Mouse (Mus musculus): Measurements from ENCODE around the gene Hddc2. TPM values are rescaled to one million over a fixed set of nuclear protein-coding genes. Genes with fewer than 3 reads are reported as not detected.

Gene Hddc2
- total RNA-seq, 1 experiment: 35.4 TPM

DNA sequence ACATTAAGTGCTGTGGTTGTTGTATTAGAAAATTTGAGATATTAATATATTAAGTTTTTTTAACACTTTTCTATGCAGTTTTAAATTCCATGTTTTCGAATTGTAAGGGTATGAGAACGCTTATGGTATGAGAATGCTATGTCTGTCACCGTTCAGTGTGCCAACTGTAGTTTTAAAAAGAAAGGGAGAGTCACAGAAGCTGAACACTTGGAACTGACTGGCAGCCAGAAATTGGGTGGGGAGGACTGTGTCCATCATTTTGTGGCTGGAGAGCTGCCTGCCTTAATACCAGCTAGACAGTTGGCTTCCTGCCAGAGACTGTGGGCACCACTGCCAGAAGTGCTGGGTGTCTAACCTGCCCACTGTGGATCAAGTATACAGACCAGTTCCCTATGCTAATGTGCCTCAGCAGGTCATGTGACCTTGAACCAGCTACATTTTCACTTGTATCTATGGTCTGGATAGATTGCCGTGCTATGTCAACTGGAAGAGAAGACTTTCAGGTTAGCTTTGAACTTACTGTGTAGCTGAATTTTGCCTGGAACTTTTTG, 18.1 kb downstream of the Hddc2 start:
- no peak for DNase-seq (ENCODE audit: low read depth, low spot score)
- in situ Hi-C loops (cut with MboI; ENCODE audit: low sequenced_read_pairs in 2 of 2, unreplicated experiment in 2 of 2): no loop called here
- Histone ChIP-seq H3K27ac (ENCODE audit: insufficient read depth, low read depth, low read length, poor library complexity, severe bottlenecking) (no peak overlapping the region), H3K4me1 (ENCODE audit: control insufficient read depth in 2 of 2, insufficient read depth in 2 of 2, low read length in 2 of 2, poor library complexity in 1 of 2) (no peaks in the 10 kb centered on the region), H3K9me3 (ENCODE audit: control insufficient read depth, insufficient read depth, low read depth, low read length) (no peaks in the 10 kb centered on the region), H3K4me3 (ENCODE audit: insufficient read depth in 1 of 2, low read depth in 1 of 2, low read length in 2 of 2, poor library complexity in 1 of 2, severe bottlenecking in 1 of 2) (no peak overlapping the region), H3K36me3 (ENCODE audit: control insufficient read depth, insufficient read depth, low read length, poor library complexity, severe bottlenecking) (peaks cover 8% of the 10 kb centered on the region), H3K9ac (ENCODE audit: insufficient read depth, low read depth, low read length, poor library complexity, severe bottlenecking) (no peak overlapping the region)
- TF ChIP-seq ZC3H11A (IDR thresholded peaks at IDR 0.05; ENCODE audit: borderline replicate concordance, low read depth, low read length) (no peak), CHD2 (IDR thresholded peaks at IDR 0.05; ENCODE audit: low read depth, low read length) (no peak), MAFK (IDR thresholded peaks at IDR 0.05; ENCODE audit: insufficient read depth, low read depth, low read length) (no peak), ZNF384 (IDR thresholded peaks at IDR 0.05; ENCODE audit: low read depth, low read length) (no peak), HCFC1 (IDR thresholded peaks at IDR 0.05; ENCODE audit: borderline replicate concordance, insufficient read depth, low read length) (no peak)

DNA sequence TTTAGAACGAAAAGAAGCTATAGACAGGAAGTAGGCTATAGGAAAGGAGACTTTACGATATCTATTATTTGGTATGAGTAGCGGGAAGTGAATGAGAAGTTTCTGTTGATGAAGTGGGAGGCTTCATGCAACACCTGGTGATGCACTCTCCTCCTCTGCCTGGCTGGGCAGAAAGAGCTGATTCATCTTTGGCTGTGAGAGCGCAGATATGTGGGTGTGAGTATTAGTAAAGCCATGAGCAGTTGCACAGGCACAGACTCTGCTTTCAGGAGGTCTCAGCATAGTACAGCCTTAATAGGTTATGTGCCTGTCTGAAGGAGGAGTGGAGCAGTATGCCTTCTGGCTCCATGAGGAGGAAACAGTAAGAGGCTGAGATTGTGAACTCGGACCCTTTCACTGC, 23.2 kb downstream of the Hddc2 start:
- H3K4me1 ChIP-seq (ENCODE audit: control insufficient read depth in 2 of 2, insufficient read depth in 2 of 2, low read length in 2 of 2, poor library complexity in 1 of 2): no peaks in the 10 kb centered on the region
- in situ Hi-C loops (cut with MboI; ENCODE audit: low sequenced_read_pairs in 2 of 2, unreplicated experiment in 2 of 2): no loop called here
- TF ChIP-seq MAFK (IDR thresholded peaks at IDR 0.05; ENCODE audit: insufficient read depth, low read depth, low read length) (no peak), CHD2 (IDR thresholded peaks at IDR 0.05; ENCODE audit: low read depth, low read length) (no peak), ZNF384 (IDR thresholded peaks at IDR 0.05; ENCODE audit: low read depth, low read length) (no peak), HCFC1 (IDR thresholded peaks at IDR 0.05; ENCODE audit: borderline replicate concordance, insufficient read depth, low read length) (no peak), ZC3H11A (IDR thresholded peaks at IDR 0.05; ENCODE audit: borderline replicate concordance, low read depth, low read length) (no peak)

DNA sequence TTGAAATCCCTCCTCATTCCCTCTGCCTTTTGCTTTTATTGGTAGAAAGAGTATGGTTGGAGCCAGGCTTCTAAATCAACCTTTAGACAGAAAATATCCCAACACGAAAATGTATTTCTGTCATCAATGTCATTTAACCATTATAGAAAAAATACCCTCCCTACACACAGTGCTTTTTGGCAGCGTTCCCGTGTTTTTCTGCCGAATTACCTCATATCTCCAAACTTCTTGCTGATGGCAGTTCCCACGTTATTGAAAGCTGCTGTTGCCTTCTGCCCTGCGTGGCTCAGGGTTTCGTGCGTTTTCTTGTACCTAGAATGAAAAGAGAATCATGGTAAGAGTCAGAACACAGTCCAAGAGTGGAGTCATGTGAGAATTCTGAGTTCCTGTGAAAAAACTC, 33.2 kb downstream of the Hddc2 start:
- H3K9me3 ChIP-seq (ENCODE audit: control insufficient read depth, insufficient read depth, low read depth, low read length): no peaks in the 10 kb centered on the region
- no peak overlapping the region for H3K4me3 ChIP-seq (ENCODE audit: insufficient read depth in 1 of 2, low read depth in 1 of 2, low read length in 2 of 2, poor library complexity in 1 of 2, severe bottlenecking in 1 of 2)
- no peak overlapping the region for H3K9ac ChIP-seq (ENCODE audit: insufficient read depth, low read depth, low read length, poor library complexity, severe bottlenecking)
- DNase-seq (ENCODE audit: low read depth, low spot score): no peak
- TF ChIP-seq MAFK (IDR thresholded peaks at IDR 0.05; ENCODE audit: insufficient read depth, low read depth, low read length): no peak
- no peak for TF ChIP-seq ZNF384 (IDR thresholded peaks at IDR 0.05; ENCODE audit: low read depth, low read length)
- TF ChIP-seq HCFC1 (IDR thresholded peaks at IDR 0.05; ENCODE audit: borderline replicate concordance, insufficient read depth, low read length): no peak
- no peak for TF ChIP-seq CHD2 (IDR thresholded peaks at IDR 0.05; ENCODE audit: low read depth, low read length)
- no peak for TF ChIP-seq ZC3H11A (IDR thresholded peaks at IDR 0.05; ENCODE audit: borderline replicate concordance, low read depth, low read length)
- no peak overlapping the region for H3K27ac ChIP-seq (ENCODE audit: insufficient read depth, low read depth, low read length, poor library complexity, severe bottlenecking)
- in situ Hi-C loops (cut with MboI; ENCODE audit: low sequenced_read_pairs in 2 of 2, unreplicated experiment in 2 of 2): no loop called here
- no peaks in the 10 kb centered on the region for H3K4me1 ChIP-seq (ENCODE audit: control insufficient read depth in 2 of 2, insufficient read depth in 2 of 2, low read length in 2 of 2, poor library complexity in 1 of 2)
- H3K36me3 ChIP-seq (ENCODE audit: control insufficient read depth, insufficient read depth, low read length, poor library complexity, severe bottlenecking): no peaks in the 10 kb centered on the region

More for the DNA sequence above, 23.2 kb downstream of the Hddc2 start:
- Histone ChIP-seq H3K4me3 (ENCODE audit: insufficient read depth in 1 of 2, low read depth in 1 of 2, low read length in 2 of 2, poor library complexity in 1 of 2, severe bottlenecking in 1 of 2) (no peak overlapping the region), H3K9me3 (ENCODE audit: control insufficient read depth, insufficient read depth, low read depth, low read length) (no peaks in the 10 kb centered on the region), H3K9ac (ENCODE audit: insufficient read depth, low read depth, low read length, poor library complexity, severe bottlenecking) (no peak overlapping the region), H3K27ac (ENCODE audit: insufficient read depth, low read depth, low read length, poor library complexity, severe bottlenecking) (no peak overlapping the region), H3K36me3 (ENCODE audit: control insufficient read depth, insufficient read depth, low read length, poor library complexity, severe bottlenecking) (no peaks in the 10 kb centered on the region)
- DNase-seq (ENCODE audit: low read depth, low spot score): no peak

DNA sequence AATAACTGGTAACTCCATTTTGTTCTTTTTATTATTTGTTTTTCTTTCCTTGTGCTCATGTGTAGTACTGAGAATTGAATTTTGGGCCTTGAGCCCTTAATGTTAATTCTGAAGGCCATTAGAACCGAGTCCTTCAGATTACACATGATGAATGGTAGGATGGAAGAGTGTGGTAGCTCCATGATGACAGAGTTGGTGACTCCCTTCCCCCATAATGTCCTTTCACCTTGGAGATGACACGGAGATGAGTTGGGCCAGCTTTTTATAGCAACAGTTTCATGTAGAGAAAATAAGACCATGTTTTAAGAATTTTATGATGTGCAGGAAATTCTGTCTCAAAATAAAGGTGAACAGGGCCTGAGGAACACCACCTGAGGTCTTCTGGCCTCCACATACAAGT, 37.9 kb downstream of the Hddc2 start:
- Histone ChIP-seq H3K9ac (ENCODE audit: insufficient read depth, low read depth, low read length, poor library complexity, severe bottlenecking) (no peak overlapping the region), H3K4me1 (ENCODE audit: control insufficient read depth in 2 of 2, insufficient read depth in 2 of 2, low read length in 2 of 2, poor library complexity in 1 of 2) (no peaks in the 10 kb centered on the region), H3K9me3 (ENCODE audit: control insufficient read depth, insufficient read depth, low read depth, low read length) (no peaks in the 10 kb centered on the region), H3K27ac (ENCODE audit: insufficient read depth, low read depth, low read length, poor library complexity, severe bottlenecking) (no peak overlapping the region), H3K36me3 (ENCODE audit: control insufficient read depth, insufficient read depth, low read length, poor library complexity, severe bottlenecking) (no peaks in the 10 kb centered on the region), H3K4me3 (ENCODE audit: insufficient read depth in 1 of 2, low read depth in 1 of 2, low read length in 2 of 2, poor library complexity in 1 of 2, severe bottlenecking in 1 of 2) (no peak overlapping the region)
- in situ Hi-C loops (cut with MboI; ENCODE audit: low sequenced_read_pairs in 2 of 2, unreplicated experiment in 2 of 2): no loop called here
- no peak for DNase-seq (ENCODE audit: low read depth, low spot score)
- TF ChIP-seq MAFK (IDR thresholded peaks at IDR 0.05; ENCODE audit: insufficient read depth, low read depth, low read length) (no peak), ZNF384 (IDR thresholded peaks at IDR 0.05; ENCODE audit: low read depth, low read length) (no peak), ZC3H11A (IDR thresholded peaks at IDR 0.05; ENCODE audit: borderline replicate concordance, low read depth, low read length) (no peak), CHD2 (IDR thresholded peaks at IDR 0.05; ENCODE audit: low read depth, low read length) (no peak), HCFC1 (IDR thresholded peaks at IDR 0.05; ENCODE audit: borderline replicate concordance, insufficient read depth, low read length) (no peak)
